Mouse (Mus musculus) large intestine, adult 2 months (tissue): ENCODE measurements around the gene Rprd1b. TPM values are rescaled to one million over a fixed set of nuclear protein-coding genes. Genes with fewer than 3 reads are reported as not detected.

Experiments
- DNase-seq: peaks from one replicate; pipeline ENCODE4 v3.0.0-alpha.2; 2012; ENCODE audit warnings: low read depth, low spot score
- WGBS: fragments of 180-500 bp; shearing (Covaris S2); methylation state at CpG from one replicate; pipeline ENCODE4 v1.1.7; 2018; 5-methylcytosine and 5-hydroxymethylcytosine counted together
- polyA plus RNA-seq: library from polyadenylated mRNA; depleted of rRNA; stranded (reverse); fragments of >200 nt; gene quantifications from 2 replicates; pipeline ENCODE4 v1.2.3, GENCODE M21; 2012

The Rprd1b gene
- polyA plus RNA-seq, 1 experiment, result 16.9 TPM

DNA sequence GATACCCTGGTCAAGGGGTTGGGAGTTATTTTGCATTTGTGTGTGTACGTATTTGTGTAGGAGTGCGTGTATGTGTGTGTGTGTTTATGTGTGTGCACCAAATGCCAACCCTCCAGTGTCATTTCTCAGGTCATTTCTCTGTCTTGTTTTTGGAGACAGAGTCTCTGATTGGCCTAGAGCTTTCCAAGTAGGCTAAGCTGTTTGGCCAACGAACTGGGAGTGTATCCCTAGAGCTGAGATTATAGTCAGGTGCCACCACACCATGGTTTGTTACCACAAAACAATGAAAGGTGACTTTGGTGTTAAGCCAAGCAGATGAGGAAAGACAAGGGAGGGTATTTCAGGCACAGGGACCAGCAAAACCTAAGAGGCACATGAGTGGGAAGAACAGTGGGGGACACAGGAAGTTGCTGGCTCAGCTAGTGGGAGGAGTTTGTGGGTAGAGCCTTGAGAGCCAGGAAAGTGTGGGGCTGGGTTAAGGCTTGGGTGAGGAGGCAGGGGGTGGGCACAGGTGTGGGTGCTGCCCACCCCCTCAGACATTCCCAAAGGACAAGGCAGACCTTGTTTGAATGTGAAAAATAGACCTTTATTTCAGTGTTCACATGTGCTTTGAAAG, 87.6 kb downstream of the Rprd1b start:
- DNase-seq, result no peak
- 69% methylated on average over 3 of the region's 3 CpGs for WGBS

DNA sequence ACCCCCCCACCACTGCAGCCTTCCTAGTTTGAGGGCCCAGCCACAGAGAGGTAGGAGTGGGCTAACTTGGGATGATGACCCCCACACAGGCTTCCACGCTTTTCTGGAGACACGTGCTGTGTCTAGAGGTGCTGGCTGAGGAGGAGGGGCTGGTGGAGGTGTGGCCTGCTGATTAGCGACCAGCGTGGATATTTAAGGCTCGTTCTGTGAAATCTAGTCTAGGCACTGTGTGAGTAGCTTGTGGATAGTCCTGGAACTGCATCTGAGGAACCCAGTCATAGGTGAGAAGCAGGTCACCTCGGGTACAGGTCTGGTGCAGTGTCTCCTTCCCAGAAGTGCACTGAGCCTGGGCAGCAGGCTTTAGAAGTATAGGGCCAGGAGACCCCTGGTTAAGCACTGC, 88.4 kb downstream of the Rprd1b start:
- 61% methylated on average over 6 of the region's 6 CpGs for WGBS

DNA sequence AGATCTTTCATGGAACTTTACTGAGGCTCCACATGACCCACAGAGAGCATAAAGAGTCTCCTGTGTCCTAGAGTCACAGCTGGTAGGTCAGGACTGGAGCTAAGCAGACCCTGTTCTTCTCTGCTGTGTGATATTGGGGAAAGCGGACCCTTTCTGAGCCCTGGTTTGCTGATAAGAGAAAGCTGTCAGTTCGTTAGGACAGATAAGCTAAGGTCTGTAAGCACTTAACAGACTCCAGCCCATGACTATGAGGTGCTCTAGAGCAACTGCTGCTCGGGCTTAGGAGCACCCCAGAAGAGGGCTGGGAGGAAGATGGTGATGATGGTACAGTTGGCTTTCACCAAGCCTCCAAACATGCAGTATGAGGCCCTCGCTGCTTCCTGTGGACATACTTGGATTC, 90.8 kb downstream of the Rprd1b start:
- 92% methylated on average over 4 of the region's 4 CpGs for WGBS

More for the DNA sequence above, 88.4 kb downstream of the Rprd1b start:
- no peak for DNase-seq

DNA sequence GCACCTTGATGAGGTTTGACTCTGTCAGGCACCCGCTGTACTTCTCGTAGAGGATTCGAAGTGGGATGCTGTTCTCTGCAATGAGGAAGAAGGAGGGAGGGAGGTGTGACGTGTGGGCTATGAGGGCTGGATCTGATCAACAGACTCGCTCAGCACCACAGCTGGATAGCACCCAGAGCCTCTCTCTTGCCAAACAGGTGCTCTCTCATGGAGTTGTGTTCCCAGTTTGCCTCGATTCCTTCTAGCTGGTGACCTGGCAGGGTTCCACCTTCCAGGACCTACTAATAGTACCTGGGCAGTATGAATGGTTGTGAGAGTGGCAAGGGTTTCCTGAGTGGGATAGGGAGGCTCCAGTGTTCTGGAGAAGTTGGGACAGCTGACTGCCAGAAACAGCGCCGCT, 91.9 kb downstream of the Rprd1b start:
- DNase-seq, result no peak
- WGBS, result 74% methylated on average over 8 of the region's 8 CpGs

More for the DNA sequence above, 90.8 kb downstream of the Rprd1b start:
- DNase-seq, result no peak

DNA sequence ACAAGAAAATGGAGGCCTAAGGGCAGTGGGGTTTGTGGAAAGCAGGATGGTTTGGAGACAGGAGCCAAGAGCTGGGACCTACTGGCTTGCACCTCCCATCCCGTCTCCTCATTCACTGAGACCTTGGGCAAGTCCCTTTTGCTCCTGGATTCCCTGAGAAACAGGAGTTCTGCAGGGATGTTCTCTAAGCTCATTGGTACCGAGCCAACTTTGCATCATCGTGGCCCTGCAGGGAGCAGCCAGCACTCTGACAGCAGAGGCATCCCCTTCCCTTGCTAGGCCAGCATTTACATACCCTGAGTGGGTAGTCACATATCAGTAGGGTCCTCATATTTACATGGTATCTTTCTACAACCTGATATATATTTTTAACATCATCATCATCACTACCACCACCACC, 92.6 kb downstream of the Rprd1b start:
- 77% methylated on average over 3 of the region's 3 CpGs for WGBS
- DNase-seq, result no peak

DNA sequence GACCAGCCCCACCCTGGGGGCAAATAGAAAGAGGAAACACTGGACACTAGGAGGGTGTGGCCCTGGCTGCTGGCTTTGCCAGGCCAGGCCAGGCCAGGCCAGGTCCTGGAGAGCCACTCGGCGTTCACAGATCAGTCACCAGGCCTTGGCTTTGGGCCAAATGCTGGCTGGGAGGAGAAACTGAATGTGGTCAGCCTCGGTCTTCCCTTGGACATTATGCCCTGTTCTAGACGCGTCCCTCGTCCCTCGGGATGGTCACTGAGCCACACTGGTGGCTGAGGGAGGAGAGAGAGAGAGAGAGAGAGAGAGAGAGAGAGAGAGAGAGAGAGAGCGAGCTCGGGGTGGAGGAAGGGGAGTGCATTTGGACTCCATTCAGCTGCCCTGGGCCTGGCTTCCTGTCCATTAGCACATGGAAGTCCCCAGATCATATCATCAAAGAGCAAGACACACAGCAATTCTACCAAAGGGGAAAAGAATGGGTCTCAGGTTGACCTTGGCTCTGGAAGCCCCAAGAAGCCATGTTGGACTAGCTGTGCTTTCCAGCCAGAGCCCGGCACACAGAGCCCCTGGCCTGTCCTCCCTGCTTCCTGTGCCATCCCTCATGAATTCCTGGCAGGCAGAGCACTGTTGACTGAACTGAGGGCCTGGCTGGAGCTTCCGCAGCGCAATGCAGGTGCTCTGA, 93.5 kb downstream of the Rprd1b start:
- 42% methylated on average over 12 of the region's 12 CpGs for WGBS
- no peak for DNase-seq

DNA sequence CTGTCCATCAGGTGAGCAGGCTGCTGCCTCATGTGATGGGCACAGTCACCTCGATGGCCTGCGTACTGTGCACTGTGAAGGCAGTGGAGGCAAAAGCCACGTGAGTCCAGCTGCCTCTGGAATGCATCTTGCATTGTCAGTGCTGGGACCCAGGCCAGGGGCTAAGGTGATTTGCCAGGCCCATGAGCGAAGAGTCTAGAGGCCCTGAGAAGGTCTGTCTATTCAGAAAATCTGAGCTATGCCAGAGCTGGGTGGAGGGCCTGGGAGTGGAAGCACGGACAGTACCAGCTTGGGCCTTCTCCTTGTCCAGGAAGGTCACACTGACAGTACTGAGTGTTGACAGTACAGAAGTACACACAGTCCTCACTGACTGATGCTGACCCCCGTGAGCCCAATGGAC, 94.5 kb downstream of the Rprd1b start:
- WGBS, result 67% methylated on average over 6 of the region's 6 CpGs
- no peak for DNase-seq

DNA sequence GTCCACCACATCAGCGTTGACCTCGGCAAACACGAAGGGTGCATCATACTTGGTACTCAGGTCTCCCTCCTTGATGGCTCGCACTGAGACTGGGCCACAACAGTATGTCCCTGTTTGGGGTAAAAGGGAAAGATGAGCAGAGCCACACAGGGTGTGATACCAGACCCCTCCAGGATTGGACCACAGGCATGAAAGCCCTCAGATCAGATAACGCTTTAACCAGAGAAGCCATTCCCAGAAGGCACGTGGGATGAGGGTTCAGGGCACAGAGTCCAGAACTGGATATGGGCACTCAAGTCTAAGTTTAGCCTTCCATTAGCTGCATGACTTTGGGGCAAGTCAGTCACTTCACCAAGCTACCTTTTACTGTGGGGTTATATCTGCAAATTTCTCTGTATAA, 98.9 kb downstream of the Rprd1b start:
- 93% methylated on average over 6 of the region's 6 CpGs for WGBS
- no peak for DNase-seq

DNA sequence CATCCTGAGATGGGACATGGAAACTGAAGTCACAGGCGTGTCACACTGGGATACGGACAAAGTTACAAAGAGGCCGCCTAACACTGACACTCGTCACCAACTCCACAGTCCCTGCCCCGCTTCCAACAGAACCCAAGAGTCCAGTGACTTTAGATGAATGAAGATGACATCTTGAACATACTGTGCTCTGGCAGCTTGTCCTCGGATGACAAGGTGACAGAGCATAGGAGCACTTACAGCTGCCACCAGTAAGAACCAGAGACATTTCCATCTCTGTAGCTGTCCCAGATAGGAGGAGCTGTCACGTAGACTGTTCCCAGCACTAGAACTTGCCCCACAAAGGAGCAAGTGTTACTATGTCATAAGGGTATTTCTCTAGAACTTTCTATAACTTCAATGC, 99.6 kb downstream of the Rprd1b start:
- no peak for DNase-seq
- 93% methylated on average over 7 of the region's 7 CpGs for WGBS

DNA sequence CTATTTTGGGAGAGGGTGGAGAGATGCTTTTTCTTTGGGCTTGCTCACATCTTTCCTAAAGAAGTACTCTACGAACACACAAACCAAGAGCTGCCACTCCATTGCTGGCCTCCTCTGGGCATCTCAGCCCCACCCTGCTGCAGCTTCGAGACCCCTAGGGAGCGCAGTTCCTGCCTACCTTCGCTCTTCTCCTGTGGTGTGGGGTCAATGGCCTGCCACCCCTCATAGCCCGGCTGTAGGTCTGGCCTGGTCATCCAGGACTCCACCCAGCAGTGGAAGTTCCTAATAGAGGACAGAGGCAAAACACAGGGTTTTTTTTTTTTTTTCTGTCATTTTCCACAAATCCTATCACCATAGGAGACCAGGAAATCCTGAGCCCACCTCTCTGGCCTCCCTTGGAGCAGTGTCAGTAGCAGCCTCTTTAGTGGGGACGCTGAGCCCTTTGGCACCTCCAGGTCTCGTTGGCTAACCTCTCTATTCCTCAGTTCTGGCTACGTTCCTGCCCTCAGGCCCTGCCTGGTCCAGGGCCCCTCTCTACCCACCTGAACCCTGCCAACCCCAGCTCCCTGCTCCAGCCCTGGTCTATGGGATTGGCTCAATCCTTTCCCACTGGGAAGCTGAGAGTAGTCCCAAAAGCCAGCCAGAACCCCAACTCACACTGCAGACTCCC, 100.3 kb downstream of the Rprd1b start:
- no peak for DNase-seq

DNA sequence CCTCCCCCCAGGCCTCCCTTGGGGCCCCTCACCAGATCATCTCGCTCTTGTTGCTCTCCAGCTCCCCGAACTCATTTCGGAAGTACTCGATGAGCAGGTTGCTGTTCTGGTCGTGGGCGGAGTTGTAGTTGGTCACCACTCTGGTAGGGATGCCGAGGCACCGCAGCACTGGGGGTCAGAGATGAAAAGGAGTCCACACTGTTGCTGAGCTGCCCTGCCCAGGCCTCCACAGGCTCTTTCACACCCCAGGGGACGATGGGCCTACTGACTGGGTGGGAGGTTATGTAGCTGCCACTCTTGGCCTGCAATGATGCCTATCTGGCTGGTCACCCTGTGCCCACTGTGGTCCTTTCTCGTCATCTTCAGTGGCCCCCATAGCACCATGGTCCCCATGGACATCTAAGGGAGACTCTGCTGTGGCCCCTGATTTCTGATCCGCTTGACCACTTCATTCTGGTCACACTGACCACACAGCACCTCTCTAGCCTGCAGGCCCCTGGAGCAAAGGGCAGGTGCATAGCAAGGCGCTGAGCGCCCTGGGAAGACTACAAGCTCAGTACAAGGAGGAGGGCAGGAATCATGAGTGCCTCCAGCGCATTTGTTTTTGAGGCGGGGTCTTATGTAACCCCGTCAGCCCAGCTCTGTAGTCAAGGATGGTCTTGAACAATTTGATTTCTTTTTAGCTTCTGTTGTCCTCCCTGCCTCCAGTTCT, 101.2 kb downstream of the Rprd1b start:
- WGBS, result 85% methylated on average over 16 of the region's 16 CpGs

More for the DNA sequence above, 100.3 kb downstream of the Rprd1b start:
- 92% methylated on average over 8 of the region's 8 CpGs for WGBS

DNA sequence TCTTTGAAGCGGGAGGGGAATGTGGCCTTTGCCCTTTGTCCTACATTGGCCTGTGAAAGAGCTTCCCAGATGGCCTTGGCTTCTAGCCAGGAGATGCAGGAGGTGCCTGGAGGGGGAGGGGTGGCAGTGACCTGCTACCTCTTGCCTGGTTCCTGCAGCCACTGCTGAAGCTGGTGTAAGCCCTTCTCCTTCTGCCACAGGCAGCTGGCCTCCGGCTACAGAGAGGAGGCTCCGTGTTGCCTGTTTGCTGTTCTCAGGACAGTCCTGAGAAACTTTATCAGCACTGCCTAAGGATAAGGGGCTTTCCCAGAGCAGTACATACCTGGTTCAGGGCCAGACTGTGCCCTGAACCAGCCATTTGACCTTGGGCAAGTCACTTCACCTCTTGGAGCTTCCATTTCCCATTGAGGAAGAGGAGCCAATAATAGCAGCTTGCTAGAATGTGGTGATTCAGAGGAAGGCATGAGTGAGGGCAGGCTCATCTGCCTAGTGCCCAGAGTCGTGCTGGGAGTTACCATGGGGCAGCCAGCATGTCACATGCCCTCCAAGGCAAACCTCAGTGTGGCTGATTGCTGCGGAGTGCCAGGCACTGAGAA, 102.2 kb downstream of the Rprd1b start:
- 20% methylated on average over 5 of the region's 5 CpGs for WGBS
- peak; percentile 83 for DNase-seq

More for the DNA sequence above, 101.2 kb downstream of the Rprd1b start:
- DNase-seq, result no peak

DNA sequence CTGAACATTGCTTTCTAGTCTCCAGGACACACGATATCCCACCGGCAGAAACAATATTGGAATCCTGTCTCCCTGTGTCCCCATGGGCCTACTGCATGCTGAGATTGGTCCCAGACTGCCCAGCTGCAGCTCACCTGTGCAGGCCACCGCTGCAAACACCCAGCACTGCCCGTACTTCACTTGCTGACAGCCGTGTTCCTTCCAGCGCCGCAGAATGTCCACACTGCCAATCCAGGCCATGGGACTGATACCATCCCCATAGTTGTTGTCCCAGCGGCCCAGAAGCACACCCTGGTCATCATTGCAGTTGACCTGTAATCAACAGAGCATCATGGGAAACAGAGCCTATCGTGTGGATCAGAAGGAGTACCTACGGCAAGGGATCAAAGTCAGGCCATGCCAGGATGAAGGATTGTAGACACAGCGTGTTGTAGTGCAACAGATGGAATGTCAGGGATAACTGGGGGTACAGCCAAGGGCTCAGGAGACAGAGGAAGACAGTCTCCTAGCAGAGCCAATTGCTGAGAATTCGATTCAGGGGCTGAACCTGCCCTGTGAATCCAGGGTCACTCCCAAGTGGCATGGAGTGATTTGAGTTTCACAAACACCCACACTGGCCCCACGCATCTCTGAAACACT, 103.0 kb downstream of the Rprd1b start:
- no peak for DNase-seq
- 89% methylated on average over 13 of the region's 13 CpGs for WGBS

DNA sequence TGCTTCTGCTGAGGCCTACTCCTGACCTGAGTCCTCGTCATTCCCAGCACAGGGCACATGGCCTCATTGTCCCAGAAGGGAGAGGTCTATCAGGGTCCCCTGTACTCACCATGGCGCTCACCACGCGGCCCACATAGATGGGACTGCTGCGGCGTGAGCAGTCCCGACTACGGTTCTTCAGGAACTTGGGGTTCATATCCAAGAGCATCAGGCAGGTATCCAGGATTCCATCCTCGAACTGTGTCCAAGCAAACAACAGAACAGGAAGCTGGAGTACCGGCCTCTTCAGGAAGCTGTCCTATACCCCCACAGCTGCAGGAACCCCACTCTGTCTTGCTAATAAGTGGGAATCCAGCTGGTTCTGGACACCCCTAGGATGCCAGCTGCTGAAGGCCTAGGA, 104.0 kb downstream of the Rprd1b start:
- WGBS, result 87% methylated on average over 10 of the region's 10 CpGs

DNA sequence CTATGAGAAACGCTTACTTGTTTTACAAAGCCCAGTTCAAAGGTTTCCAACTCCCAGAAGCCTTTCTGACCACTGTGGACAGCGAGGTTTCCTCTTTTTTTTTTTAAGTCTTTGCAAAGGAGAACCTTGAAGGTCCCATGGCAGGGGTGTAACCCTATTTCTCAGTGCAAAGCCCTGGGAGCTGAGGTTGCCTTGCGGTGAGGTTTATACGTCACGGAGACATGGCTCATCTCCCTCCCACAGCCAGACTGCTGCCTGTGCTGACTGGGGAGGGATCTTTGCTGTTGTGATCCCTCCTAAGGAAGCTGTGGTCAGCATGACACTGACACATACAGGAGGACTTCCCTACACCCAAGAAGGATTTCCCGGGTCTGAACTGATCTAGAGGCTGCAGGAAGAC, 104.8 kb downstream of the Rprd1b start:
- WGBS, result 76% methylated on average over 6 of the region's 6 CpGs
- no peak for DNase-seq

More for the DNA sequence above, 104.0 kb downstream of the Rprd1b start:
- DNase-seq, result no peak

DNA sequence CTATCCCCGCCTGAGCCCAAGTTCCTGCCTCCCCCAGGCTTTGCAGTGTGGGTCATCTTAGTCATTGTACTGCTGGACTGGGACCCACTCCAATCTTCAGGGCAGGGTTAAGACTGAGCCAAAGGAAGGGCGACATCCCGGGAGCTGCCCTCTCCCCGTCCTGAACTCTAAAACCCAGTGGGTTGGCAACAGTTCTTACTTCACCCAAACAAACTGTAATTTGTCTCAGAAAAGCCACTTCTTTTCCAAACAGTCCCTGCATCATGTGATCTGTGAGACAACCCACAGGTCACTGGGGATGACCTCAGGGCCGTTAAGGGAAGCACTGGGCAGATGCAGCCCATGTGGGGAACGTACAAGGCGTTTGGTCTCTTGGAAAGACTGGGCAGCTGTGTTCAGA, 107.9 kb downstream of the Rprd1b start:
- WGBS, result 51% methylated on average over 7 of the region's 7 CpGs
- no peak for DNase-seq

DNA sequence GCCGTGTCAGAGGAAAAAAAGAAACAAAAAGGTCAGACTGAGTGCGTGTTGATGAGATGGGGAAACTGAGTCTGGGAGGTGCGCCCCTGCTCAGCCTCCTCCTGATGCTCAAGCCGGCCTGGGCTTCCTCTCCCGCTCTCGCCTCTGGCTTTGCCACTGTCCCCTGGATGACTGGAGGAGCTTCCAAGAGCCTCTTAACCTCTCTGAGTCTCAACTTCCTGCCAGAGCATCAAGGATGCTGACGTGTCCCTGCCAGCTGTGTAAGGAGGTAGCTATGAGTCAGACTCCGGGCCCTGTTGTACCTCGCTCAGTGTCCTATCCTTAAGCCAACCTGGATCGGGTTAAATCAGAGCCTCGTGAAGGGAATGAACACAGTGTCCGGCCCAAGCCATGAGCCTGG, 109.5 kb downstream of the Rprd1b start:
- DNase-seq, result no peak
- 66% methylated on average over 12 of the region's 12 CpGs for WGBS

DNA sequence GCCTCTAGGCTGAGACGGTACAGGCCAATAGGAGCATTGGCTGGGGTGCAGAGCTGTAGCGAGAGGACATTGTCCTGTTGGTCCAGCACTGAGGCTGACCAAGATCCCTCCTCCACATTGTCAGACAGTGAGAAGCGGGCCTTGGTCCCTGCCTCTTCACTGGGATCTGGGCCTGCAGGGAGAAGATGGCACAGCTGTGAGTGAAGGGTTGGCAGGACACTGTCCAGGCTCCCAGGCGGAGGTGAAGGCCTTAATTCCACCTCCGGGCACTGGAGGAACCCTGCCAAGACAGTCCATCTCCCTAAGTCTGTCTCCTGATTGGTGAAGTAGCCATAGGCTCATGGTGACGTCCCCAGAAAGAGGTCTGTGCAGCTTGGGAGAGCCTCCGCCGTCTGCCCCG, 110.5 kb downstream of the Rprd1b start:
- DNase-seq, result no peak
- 83% methylated on average over 9 of the region's 9 CpGs for WGBS

DNA sequence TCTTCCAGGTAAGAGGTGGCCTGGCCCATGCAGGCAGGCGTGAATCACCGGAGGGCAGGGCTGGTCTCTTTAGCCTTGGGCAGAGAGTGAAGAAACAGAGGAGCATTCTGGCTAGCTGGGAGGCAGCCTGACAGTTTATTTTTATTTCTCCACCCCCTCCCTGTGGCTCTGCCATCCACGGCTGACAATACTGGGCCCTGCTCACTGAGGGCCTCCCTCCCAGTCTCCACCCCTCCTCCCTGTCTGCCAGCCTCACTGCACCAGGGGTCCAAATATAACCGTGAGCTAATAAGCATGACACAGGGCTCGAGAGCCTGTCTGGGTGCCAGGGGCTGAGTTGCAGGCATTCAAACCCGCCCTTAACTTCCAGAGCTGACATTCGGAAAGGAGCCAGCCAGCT, 111.3 kb downstream of the Rprd1b start:
- DNase-seq, result no peak

DNA sequence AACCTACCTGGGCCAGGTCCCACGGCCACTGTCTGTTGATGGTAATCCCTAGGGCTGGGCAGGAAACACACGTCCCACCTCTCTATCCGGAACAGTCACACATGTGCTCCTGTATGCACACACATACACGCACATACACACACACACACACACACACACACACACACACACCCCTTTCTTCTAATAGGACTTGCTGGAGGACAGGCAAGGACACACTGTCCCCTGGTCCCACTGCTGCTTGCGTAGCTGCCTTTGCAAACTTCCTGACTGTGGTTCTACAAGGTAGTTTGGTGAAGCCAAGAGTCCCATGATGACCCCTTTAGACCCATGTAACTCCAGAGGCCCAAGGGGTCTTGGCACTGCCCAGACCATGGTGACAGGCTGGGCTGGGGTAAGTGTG, 112.4 kb downstream of the Rprd1b start:
- DNase-seq, result no peak
- WGBS, result 79% methylated on average over 5 of the region's 5 CpGs

More for the DNA sequence above, 111.3 kb downstream of the Rprd1b start:
- WGBS, result 59% methylated on average over 7 of the region's 7 CpGs
